8 mouse cellular contexts compared by ENCODE assay signal in genomic region chr7:132811716-132812618, GRCm38 (mm10). TPM values are rescaled to one million over a fixed set of nuclear protein-coding genes. Genes with fewer than 3 reads are reported as not detected.
DNase-seq lines count a peak whose midpoint lies in the region; ATAC-seq and TF ChIP-seq lines count a peak whose summit lies in the region.

No protein-coding gene starts in this region.

- ATAC-seq in heart, embryonic 13.5 days (ENCODE audit: extremely low read depth, insufficient number of reproducible peaks, low FRiP score, low TSS enrichment) = no peak
- ATAC-seq in limb, embryonic 14.5 days (ENCODE audit: low FRiP score, low read depth) = 0 out of 2 replicates have a peak, but pooled peaks have one; percentile 5

- H3K9ac ChIP-seq in heart, embryonic 13.5 days = peak overlapping the region; percentile 91
- peak overlapping the region; percentile 92 for H3K9ac ChIP-seq in limb, embryonic 14.5 days (ENCODE audit: low read depth, low read length, severe bottlenecking)

- TF ChIP-seq POLR2A in limb, embryonic 14.5 days (IDR thresholded peaks at IDR 0.05; ENCODE audit: borderline replicate concordance, extremely low read depth, insufficient read depth, insufficient read length) = no peak
- TF ChIP-seq POLR2A in myocyte (IDR thresholded peaks at IDR 0.05; ENCODE audit: insufficient read length, low read depth) = no peak

- H3K27ac ChIP-seq in heart, embryonic 13.5 days (replicated peaks) = peak overlapping the region; percentile 94
- H3K27ac ChIP-seq in limb, embryonic 14.5 days (replicated peaks; ENCODE audit: low read depth, low read length) = peak overlapping the region; percentile 92

- H3K9me3 ChIP-seq in heart, embryonic 13.5 days = no peaks in the 10 kb centered on the region
- H3K9me3 ChIP-seq in limb, embryonic 14.5 days (ENCODE audit: control insufficient read depth, low read length) = no peaks in the 10 kb centered on the region

- peaks cover 21% of the 10 kb centered on the region for H3K79me2 ChIP-seq in myocyte (ENCODE audit: control insufficient read depth, insufficient read depth)

- 0 out of 2 replicates have a peak, but pooled peaks cover under 1% of the 10 kb centered on the region for H3K36me3 ChIP-seq in heart, embryonic 13.5 days
- 0 out of 2 replicates have a peak, but pooled peaks cover under 1% of the 10 kb centered on the region for H3K36me3 ChIP-seq in limb, embryonic 14.5 days (ENCODE audit: control insufficient read depth, insufficient read depth, low read length)
- H3K36me3 ChIP-seq in myocyte (ENCODE audit: control insufficient read depth, insufficient read depth) = no peaks in the 10 kb centered on the region

- H3ac ChIP-seq in myocyte (ENCODE audit: control insufficient read depth, insufficient read length) = peak overlapping the region; percentile 86

- peaks cover 63% of the 10 kb centered on the region for H3K4me1 ChIP-seq in heart, embryonic 13.5 days
- H3K4me1 ChIP-seq in limb, embryonic 14.5 days (ENCODE audit: control insufficient read depth, insufficient read depth, low read length) = peaks cover 65% of the 10 kb centered on the region

- no peaks in the 10 kb centered on the region for H3K27me3 ChIP-seq in heart, embryonic 13.5 days (replicated peaks)
- no peaks in the 10 kb centered on the region for H3K27me3 ChIP-seq in limb, embryonic 14.5 days (ENCODE audit: control insufficient read depth, insufficient read depth, low read length)
- no peaks in the 10 kb centered on the region for H3K27me3 ChIP-seq in myocyte (ENCODE audit: control insufficient read depth, insufficient read depth, insufficient read length)

- peak overlapping the region; percentile 79 for H3K4me3 ChIP-seq in heart, embryonic 13.5 days
- peak overlapping the region; percentile 73 for H3K4me3 ChIP-seq in limb, embryonic 14.5 days (replicated peaks; ENCODE audit: low read length)
- peak overlapping the region; percentile 56 for H3K4me3 ChIP-seq in myocyte

- 12% methylated on average over 23 of the region's 23 CpGs for WGBS in heart, embryonic 13.5 days
- WGBS in limb, embryonic 14.5 days = 7% methylated on average over 23 of the region's 23 CpGs

- peak overlapping the region; percentile 89 for H3K4me2 ChIP-seq in heart, embryonic 13.5 days
- H3K4me2 ChIP-seq in limb, embryonic 14.5 days (replicated peaks; ENCODE audit: low read depth, low read length, severe bottlenecking) = peak overlapping the region; percentile 90
- H3K4me2 ChIP-seq in myocyte (ENCODE audit: low read depth) = peak overlapping the region; percentile 97

- peak; percentile 64 for DNase-seq in adrenal gland, adult 2 months
- no peak for DNase-seq in adrenal gland, postnatal 25 days
- peak; percentile 84 for DNase-seq in CD4-positive, CD25-positive, alpha-beta regulatory T cell, adult 2 months (ENCODE audit: low read depth, low spot score)
- DNase-seq in cerebellum, postnatal 25 days = peak; percentile 70 to 74
- DNase-seq in limb, embryonic 14.5 days (ENCODE audit: low spot score) = peak; percentile 62
- DNase-seq in frontal cortex, adult 2 months (ENCODE audit: extremely low spot score in 1 of 2, low spot score in 1 of 2) = no peak

TF ChIP-seq in myocyte, 11 proteins besides CTCF, POLR2A, EP300 and RAD21:
- TF ChIP-seq MAX (IDR thresholded peaks at IDR 0.05; ENCODE audit: low read depth) (no peak), TCF12 (IDR thresholded peaks at IDR 0.05; ENCODE audit: insufficient read depth, poor library complexity, severe bottlenecking) (no peak), MYOD1 (IDR thresholded peaks at IDR 0.05; ENCODE audit: control insufficient read depth in 1 of 3, insufficient read length in 2 of 3, low read depth in 2 of 3) (no peak), SRF (IDR thresholded peaks at IDR 0.05; ENCODE audit: control insufficient read depth, insufficient read length, low read depth) (no peak), TCF3 (IDR thresholded peaks at IDR 0.05; ENCODE audit: insufficient read length, low read depth) (no peak), CEBPB (IDR thresholded peaks at IDR 0.05; ENCODE audit: insufficient read depth, poor library complexity, severe bottlenecking) (no peak), POLR2AphosphoS2 (IDR thresholded peaks at IDR 0.05; ENCODE audit: insufficient read length, low read depth) (no peak), E2F4 (IDR thresholded peaks at IDR 0.05; ENCODE audit: insufficient read depth) (no peak), REST (IDR thresholded peaks at IDR 0.05; ENCODE audit: insufficient read depth, insufficient read length) (no peak), USF1 (IDR thresholded peaks at IDR 0.05; ENCODE audit: low read depth) (no peak), MYOG (IDR thresholded peaks at IDR 0.05; ENCODE audit: control insufficient read depth in 1 of 3, insufficient read depth in 1 of 3, insufficient read length in 2 of 3, low read depth in 2 of 3) (no peak)

RNA-seq across cellular contexts. Expression of gene Fam53b, which starts 1.7 kb away (rescaled TPM):
- total RNA-seq in adrenal gland, adult 2 months (2021) = 10 to 100 TPM; 61.1 to 69.5 TPM
- polyA plus RNA-seq in adrenal gland, adult 2 months (2012; rRNA removed) = 97.5 and 140 TPM in 2 replicates
- total RNA-seq in adrenal gland, postnatal 25 days (2021) = 86.3 and 107 TPM in 2 replicates
- 12.5 and 15.7 TPM in 2 replicates for polyA plus RNA-seq in heart, embryonic 13.5 days (2015; fragmentation: Nextera tagmentation; extraction: Ambion mirVana)
- polyA plus RNA-seq in limb, embryonic 14.5 days (2012; rRNA removed) = 15.1 and 17.3 TPM in 2 replicates
- polyA plus RNA-seq in limb, embryonic 14.5 days (2014; fragmentation: Nextera tagmentation; extraction: Ambion mirVana) = 20.8 and 25.0 TPM in 2 replicates
- polyA plus RNA-seq in myocyte (2012; fragmentation: generic; extraction: Trizol) = 26.5 TPM
- polyA plus RNA-seq in frontal cortex, adult 2 months (2012; rRNA removed) = 14.7 and 18.2 TPM in 2 replicates

RNA-seq across cellular contexts. Expression of gene Eef1akmt2, which starts 40.5 kb away (rescaled TPM):
- 10 to 100 TPM; 19.5 to 27.9 TPM for total RNA-seq in adrenal gland, adult 2 months (2021)
- 4.3 and 5.1 TPM in 2 replicates for polyA plus RNA-seq in adrenal gland, adult 2 months (2012; rRNA removed)
- 30.5 and 36.6 TPM in 2 replicates for total RNA-seq in adrenal gland, postnatal 25 days (2021)
- 38.5 and 40.3 TPM in 2 replicates for polyA plus RNA-seq in heart, embryonic 13.5 days (2015; fragmentation: Nextera tagmentation; extraction: Ambion mirVana)
- polyA plus RNA-seq in limb, embryonic 14.5 days (2012; rRNA removed) = 39.1 and 50.9 TPM in 2 replicates
- polyA plus RNA-seq in limb, embryonic 14.5 days (2014; fragmentation: Nextera tagmentation; extraction: Ambion mirVana) = 68.6 and 70.2 TPM in 2 replicates
- polyA plus RNA-seq in myocyte (2012; fragmentation: generic; extraction: Trizol) = 10.8 TPM
- 45.1 and 49.4 TPM in 2 replicates for polyA plus RNA-seq in frontal cortex, adult 2 months (2012; rRNA removed)

RNA-seq across cellular contexts. Expression of gene Abraxas2, which starts 47.1 kb away (rescaled TPM):
- total RNA-seq in adrenal gland, adult 2 months (2021) = 10 to 100 TPM; 29.3 to 44.1 TPM
- 5.8 and 8.3 TPM in 2 replicates for polyA plus RNA-seq in adrenal gland, adult 2 months (2012; rRNA removed)
- total RNA-seq in adrenal gland, postnatal 25 days (2021) = 35.4 and 39.5 TPM in 2 replicates
- 25.7 and 28.9 TPM in 2 replicates for polyA plus RNA-seq in heart, embryonic 13.5 days (2015; fragmentation: Nextera tagmentation; extraction: Ambion mirVana)
- 26.9 and 29.5 TPM in 2 replicates for polyA plus RNA-seq in limb, embryonic 14.5 days (2012; rRNA removed)
- polyA plus RNA-seq in limb, embryonic 14.5 days (2014; fragmentation: Nextera tagmentation; extraction: Ambion mirVana) = 38.1 and 39.2 TPM in 2 replicates
- 20.2 TPM for polyA plus RNA-seq in myocyte (2012; fragmentation: generic; extraction: Trizol)
- 22.9 and 24.2 TPM in 2 replicates for polyA plus RNA-seq in frontal cortex, adult 2 months (2012; rRNA removed)

Comparison
In these comparisons a context has a peak if more than half of its experiments do, and no peak if none do; other contexts are left out.
1. DNase-seq: peak in adrenal gland, adult 2 months (single experiment), CD4-positive, CD25-positive, alpha-beta regulatory T cell, adult 2 months (single experiment), cerebellum, postnatal 25 days (2 of 2) and limb, embryonic 14.5 days (single experiment); none in adrenal gland, postnatal 25 days (single experiment) and frontal cortex, adult 2 months (0 of 2).
2. Peak in every context shown above with its lines, with median percentiles within 50 percentile points of each other: H3K4me2 ChIP-seq and H3K4me3 ChIP-seq.